Mouse (Mus musculus) embryonic facial prominence, embryonic 11.5 days (tissue): ENCODE measurements around the gene Rfx3. TPM values are rescaled to one million over a fixed set of nuclear protein-coding genes. Genes with fewer than 3 reads are reported as not detected.
A peak's percentile ranks its signal among the peaks of the same experiment; 100 is the strongest.

Experiments
- ATAC-seq: fragments of 200-750 bp; cut with Nextera tagmentation; replicated peaks from 2 replicates; pipeline ENCODE4 v1.8.0; 2017; ENCODE audit warnings: low read depth; ENCODE audit not compliant: insufficient number of reproducible peaks, low FRiP score, low TSS enrichment
- DNase-seq: peaks from one replicate; pipeline ENCODE4 v3.0.0-alpha.2; 2015; ENCODE audit warnings: low spot score
- H3K27ac ChIP-seq: fragments of 300-500 bp; sonication (generic); replicated peaks from 2 replicates; pipeline ENCODE4 v1.5.1; 2014; ENCODE audit warnings: mild to moderate bottlenecking, low read depth, low read length, control low read depth
- H3K27me3 ChIP-seq: fragments of 300-500 bp; sonication (generic); 2 replicates; pipeline ENCODE4 v1.6.1; 2014; ENCODE audit warnings: mild to moderate bottlenecking, low read length, moderate library complexity, mixed read lengths; ENCODE audit not compliant: control insufficient read depth, insufficient read depth
- H3K36me3 ChIP-seq: fragments of 300-500 bp; sonication (generic); replicated peaks from 2 replicates; pipeline ENCODE4 v1.6.1; 2014; ENCODE audit warnings: low read depth, mild to moderate bottlenecking, low read length, moderate library complexity, mixed read lengths; ENCODE audit not compliant: control insufficient read depth, insufficient read depth
- H3K4me1 ChIP-seq: fragments of 300-500 bp; sonication (generic); 2 replicates; pipeline ENCODE4 v1.6.1; 2014; ENCODE audit warnings: low read length, mixed read lengths; ENCODE audit not compliant: control insufficient read depth, insufficient read depth
- H3K4me2 ChIP-seq: fragments of 300-500 bp; sonication (generic); 2 replicates; pipeline ENCODE4 v1.6.1; 2014; ENCODE audit warnings: low read depth, mild to moderate bottlenecking, control low read depth, low read length, moderate library complexity
- H3K4me3 ChIP-seq: fragments of 300-500 bp; sonication (generic); 2 replicates; pipeline ENCODE4 v1.5.1; 2014; ENCODE audit warnings: low read depth, low read length, control low read depth
- H3K9ac ChIP-seq: fragments of 300-500 bp; sonication (generic); replicated peaks from 2 replicates; pipeline ENCODE4 v1.6.1; 2014; ENCODE audit warnings: mild to moderate bottlenecking, control low read depth, low read length
- H3K9me3 ChIP-seq: fragments of 300-500 bp; sonication (generic); replicated peaks from 2 replicates; pipeline ENCODE4 v1.6.1; 2016; ENCODE audit warnings: mild to moderate bottlenecking, low read length, inconsistent platforms, mixed read lengths; ENCODE audit not compliant: control insufficient read depth
- WGBS: fragments of 180-500 bp; shearing (Covaris S2); extraction: QIAGEN DNeasy Blood & Tissue Kit; methylation state at CpG from one replicate; pipeline ENCODE4 v1.1.7; 2014; 5-methylcytosine and 5-hydroxymethylcytosine counted together
- polyA plus RNA-seq: library from polyadenylated mRNA; unstranded; fragments of >200 nt; fragmentation: Nextera tagmentation; extraction: Ambion mirVana; gene quantifications from 2 replicates; pipeline ENCODE4 v1.2.1, GENCODE M21; 2014

The Rfx3 gene
- polyA plus RNA-seq, 1 experiment from 2014 or later = 16.6 TPM

GRCm38 (mm10) chr19:27848946-27849345 is 162.0 kb downstream of the Rfx3 start:
- Histone ChIP-seq H3K4me3 (no peak overlapping the region), H3K9me3 (no peaks in the 10 kb centered on the region), H3K9ac (no peak overlapping the region), H3K4me1 (no peaks in the 10 kb centered on the region), H3K27ac (no peak overlapping the region), H3K4me2 (no peak overlapping the region), H3K27me3 (no peaks in the 10 kb centered on the region), H3K36me3 (no peaks in the 10 kb centered on the region)
- ATAC-seq = no peak
- 89% methylated on average over 1 of the region's 1 CpGs for WGBS
- no peak for DNase-seq

DNA sequence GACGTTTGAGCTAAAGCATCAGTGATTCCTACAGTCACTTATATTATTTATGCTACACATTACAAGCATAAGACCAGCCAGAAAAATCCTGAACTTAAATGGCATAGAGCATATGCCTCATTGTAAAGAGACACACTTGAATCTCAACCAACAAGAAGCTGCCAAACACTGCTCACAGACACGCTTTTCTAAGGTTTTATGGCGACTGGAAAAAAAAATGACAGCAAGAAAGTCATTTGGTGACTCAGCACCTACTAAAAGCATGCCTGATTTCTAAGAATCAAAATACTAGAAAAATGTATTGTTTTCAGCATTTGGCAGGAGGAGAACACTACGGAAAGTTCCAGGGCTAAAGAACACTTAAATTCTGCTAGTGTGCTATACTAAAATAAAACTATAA is 163.9 kb downstream of the Rfx3 start:
- 89% methylated on average over 4 of the region's 4 CpGs for WGBS
- H3K27ac ChIP-seq = no peak overlapping the region
- ATAC-seq = no peak

GRCm38 (mm10) chr19:27838635-27839034 is 172.3 kb downstream of the Rfx3 start:
- ATAC-seq = no peak
- no peak for DNase-seq
- H3K4me3 ChIP-seq = no peak overlapping the region
- H3K36me3 ChIP-seq = no peaks in the 10 kb centered on the region
- no peak overlapping the region for H3K27ac ChIP-seq
- no peak overlapping the region for H3K4me2 ChIP-seq
- no peaks in the 10 kb centered on the region for H3K9me3 ChIP-seq
- H3K9ac ChIP-seq = no peak overlapping the region
- WGBS = 80% methylated on average over 3 of the region's 3 CpGs
- no peaks in the 10 kb centered on the region for H3K27me3 ChIP-seq
- H3K4me1 ChIP-seq = no peaks in the 10 kb centered on the region

More for the DNA sequence above, 163.9 kb downstream of the Rfx3 start:
- H3K9ac ChIP-seq = no peak overlapping the region
- no peaks in the 10 kb centered on the region for H3K4me1 ChIP-seq
- H3K4me2 ChIP-seq = no peak overlapping the region
- H3K4me3 ChIP-seq = no peak overlapping the region
- no peaks in the 10 kb centered on the region for H3K27me3 ChIP-seq
- H3K9me3 ChIP-seq = no peaks in the 10 kb centered on the region
- H3K36me3 ChIP-seq = no peaks in the 10 kb centered on the region
- DNase-seq = no peak

GRCm38 (mm10) chr19:27838041-27838440 is 172.9 kb downstream of the Rfx3 start:
- ATAC-seq (no peak), DNase-seq (no peak)
- Histone ChIP-seq H3K36me3 (no peaks in the 10 kb centered on the region), H3K27me3 (no peaks in the 10 kb centered on the region), H3K4me1 (no peaks in the 10 kb centered on the region), H3K27ac (no peak overlapping the region), H3K9ac (no peak overlapping the region), H3K4me2 (no peak overlapping the region), H3K9me3 (no peaks in the 10 kb centered on the region), H3K4me3 (no peak overlapping the region)
- WGBS = 76% methylated on average over 4 of the region's 4 CpGs

- DNase-seq (no peak), ATAC-seq (no peak)
- H3K9me3 ChIP-seq = no peaks in the 10 kb centered on the region
- H3K4me2 ChIP-seq = no peak overlapping the region
- H3K27ac ChIP-seq = no peak overlapping the region
- H3K4me3 ChIP-seq = no peak overlapping the region
- 91% methylated on average over 1 of the region's 1 CpGs for WGBS
- H3K4me1 ChIP-seq = no peaks in the 10 kb centered on the region
- no peak overlapping the region for H3K9ac ChIP-seq
- H3K27me3 ChIP-seq = no peaks in the 10 kb centered on the region
- H3K36me3 ChIP-seq = no peaks in the 10 kb centered on the region
Observed at GRCm38 (mm10) chr19:27832448-27832847, 178.5 kb downstream of the Rfx3 start.

DNA sequence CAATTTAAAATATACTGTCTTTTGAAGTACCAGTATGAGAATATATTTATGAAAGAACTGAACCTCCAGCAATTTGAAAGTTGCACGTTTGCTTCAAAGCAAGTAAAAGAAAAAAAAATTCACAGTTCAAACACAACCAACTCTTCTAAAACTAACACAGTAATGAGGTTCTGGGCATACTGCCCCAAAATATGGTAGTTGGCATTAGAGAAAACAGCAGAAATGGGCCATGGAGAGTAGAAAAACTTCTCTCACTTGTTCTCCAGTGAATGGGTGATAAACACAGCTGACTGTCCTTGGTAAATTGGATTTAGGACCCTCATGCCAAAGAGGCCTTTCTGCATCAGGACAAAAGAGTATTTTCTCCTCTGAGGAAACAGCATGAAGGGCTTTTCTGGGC is 182.7 kb downstream of the Rfx3 start:
- Histone ChIP-seq H3K4me1 (no peaks in the 10 kb centered on the region), H3K9ac (no peak overlapping the region), H3K4me2 (no peak overlapping the region), H3K27ac (no peak overlapping the region), H3K36me3 (no peaks in the 10 kb centered on the region), H3K4me3 (no peak overlapping the region), H3K9me3 (no peaks in the 10 kb centered on the region), H3K27me3 (no peaks in the 10 kb centered on the region)
- no peak for DNase-seq
- no peak for ATAC-seq
- 90% methylated on average over 1 of the region's 1 CpGs for WGBS

DNA sequence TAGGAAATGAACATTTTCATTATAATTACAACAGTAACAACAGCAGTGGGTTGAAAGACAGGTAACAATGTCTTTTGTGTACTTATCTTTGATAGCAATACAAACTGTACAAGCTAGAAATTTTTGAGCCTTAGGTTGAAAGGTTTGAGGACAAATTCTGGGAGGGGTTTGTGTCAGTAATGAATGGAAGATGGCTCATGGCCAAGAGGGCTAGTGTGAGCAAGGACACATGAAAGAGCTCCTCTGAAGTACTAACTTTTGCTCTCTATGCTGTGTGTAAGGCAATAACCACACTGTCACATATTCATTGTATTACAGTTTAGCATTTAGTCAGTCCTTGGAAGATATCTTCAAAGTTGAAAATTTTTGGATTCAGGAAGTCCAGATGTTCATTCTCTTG is 193.3 kb downstream of the Rfx3 start:
- Histone ChIP-seq H3K4me1 (no peaks in the 10 kb centered on the region), H3K9me3 (no peaks in the 10 kb centered on the region), H3K36me3 (no peaks in the 10 kb centered on the region; the same call in 1 of the 2 replicates), H3K27me3 (no peaks in the 10 kb centered on the region), H3K27ac (no peak overlapping the region), H3K4me3 (no peak overlapping the region), H3K9ac (no peak overlapping the region), H3K4me2 (no peak overlapping the region)
- no peak for ATAC-seq
- DNase-seq = no peak

DNA sequence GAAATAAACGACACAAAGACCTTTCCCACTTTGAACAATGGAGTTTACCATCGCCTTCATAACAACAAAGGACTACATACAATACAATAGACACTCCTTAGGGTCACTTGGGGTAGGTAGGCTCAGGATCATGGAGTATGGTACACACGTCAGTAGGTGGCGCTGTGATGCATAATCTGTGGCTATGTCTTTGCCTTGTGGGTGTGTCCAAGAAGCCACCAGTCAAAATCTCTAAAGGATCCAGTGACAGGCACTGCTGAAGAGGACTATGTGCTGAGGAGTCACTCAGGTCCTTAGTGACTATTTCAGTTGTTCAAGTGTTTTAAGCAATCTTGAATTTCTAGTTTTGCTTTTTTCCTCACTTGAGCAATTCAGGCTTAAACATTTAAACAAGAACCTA is 230.9 kb downstream of the Rfx3 start:
- no peaks in the 10 kb centered on the region for H3K27me3 ChIP-seq
- DNase-seq (peak; percentile 9), ATAC-seq (no peak)
- H3K4me3 ChIP-seq = no peak overlapping the region
- no peak overlapping the region for H3K9ac ChIP-seq
- no peaks in the 10 kb centered on the region for H3K9me3 ChIP-seq
- H3K4me2 ChIP-seq = no peak overlapping the region
- H3K27ac ChIP-seq = no peak overlapping the region
- peaks cover 4% of the 10 kb centered on the region; the same call in 1 of the 2 replicates for H3K36me3 ChIP-seq
- WGBS = 60% methylated on average over 4 of the region's 4 CpGs
- H3K4me1 ChIP-seq = no peaks in the 10 kb centered on the region
